Mouse (Mus musculus) spleen, adult 2 months (tissue): Measurements from ENCODE around the gene Ss18l2.

Experiments used
- CTCF ChIP-seq: fragments of 200-500 bp; IDR thresholded peaks from 2 replicates; pipeline ENCODE4 v1.5.1; 2011; ENCODE audit warnings: mild to moderate bottlenecking, inconsistent platforms; ENCODE audit not compliant: insufficient read depth, insufficient read length, insufficient replicate concordance; ENCODE audit errors: extremely low read depth
- POLR2A ChIP-seq: fragments of 200-500 bp; IDR thresholded peaks from 2 replicates; pipeline ENCODE4 v1.6.1; 2011; ENCODE audit warnings: low read depth, low read length, inconsistent platforms

DNA sequence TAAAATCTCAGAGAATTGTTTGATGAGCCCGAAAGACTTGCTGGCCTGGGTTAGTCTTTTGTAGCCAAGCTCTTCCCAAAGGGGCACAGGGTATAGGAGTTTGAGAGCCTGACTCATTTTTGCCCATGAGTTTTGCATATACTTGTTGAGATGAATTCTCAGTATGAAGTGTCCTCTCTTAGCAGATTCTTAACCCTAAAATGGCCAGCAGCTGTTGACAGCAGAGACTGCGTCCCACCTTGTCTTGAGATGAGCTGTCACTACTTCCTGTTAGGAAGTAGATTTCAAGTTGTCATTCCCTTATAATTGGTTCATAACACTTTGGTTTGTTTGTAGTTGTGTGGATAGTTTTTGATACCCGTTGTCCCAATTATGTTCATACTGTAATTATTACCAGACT is 31.0 kb downstream of the Ss18l2 start:
- TF ChIP-seq CTCF (no peak), POLR2A (no peak)
